Mouse (Mus musculus) G1E (cell line): ENCODE measurements around the gene Slc9a9. TPM values are rescaled to one million over a fixed set of nuclear protein-coding genes. Genes with fewer than 3 reads are reported as not detected.

Source experiments
- ATAC-seq: 2 replicates; pipeline ENCODE4 v1.8.0; 2016; ENCODE audit warnings: mild to moderate bottlenecking; ENCODE audit not compliant: insufficient number of reproducible peaks, poor library complexity, low FRiP score, severe bottlenecking; ENCODE audit errors: extremely low read depth
- DNase-seq: peaks from one replicate; pipeline ENCODE4 v3.0.0; 2012; ENCODE audit warnings: low spot score
- H3K27me3 ChIP-seq: 2 replicates; pipeline ENCODE4 v1.6.1; 2012; ENCODE audit warnings: mild to moderate bottlenecking, low read length, inconsistent platforms; ENCODE audit not compliant: insufficient read depth
- H3K36me3 ChIP-seq: replicated peaks from 2 replicates; pipeline ENCODE3; 2012; ENCODE audit warnings: mild to moderate bottlenecking, inconsistent platforms
- H3K4me1 ChIP-seq: 2 replicates; pipeline ENCODE4 v1.6.1; 2012; ENCODE audit warnings: low read depth, low read length, inconsistent platforms, mixed read lengths; ENCODE audit not compliant: insufficient read depth
- H3K4me3 ChIP-seq: 2 replicates; pipeline ENCODE4 v1.5.1; 2012; ENCODE audit warnings: low read depth, mild to moderate bottlenecking, inconsistent platforms, low read length, moderate library complexity, mixed read lengths
- H3K9me3 ChIP-seq: replicated peaks from 2 replicates; pipeline ENCODE4 v1.6.1; 2012; ENCODE audit warnings: inconsistent platforms
- CTCF ChIP-seq: IDR thresholded peaks from 2 replicates; pipeline ENCODE4 v1.5.1; 2012; ENCODE audit warnings: low read depth, low read length, inconsistent platforms, mixed read lengths
- GATA1 ChIP-seq: IDR thresholded peaks from 2 replicates; pipeline ENCODE4 v1.6.1; 2012; ENCODE audit warnings: borderline replicate concordance, low read length, inconsistent platforms, mixed read lengths
- GATA2 ChIP-seq: IDR thresholded peaks from 2 replicates; pipeline ENCODE4 v1.6.1; 2012; ENCODE audit warnings: low read depth, low read length, inconsistent platforms, borderline replicate concordance
- POLR2AphosphoS5 ChIP-seq: IDR thresholded peaks from 2 replicates; pipeline ENCODE4 v1.6.1; 2012; ENCODE audit warnings: low read depth, low read length, inconsistent platforms; ENCODE audit not compliant: insufficient replicate concordance
- TAL1 ChIP-seq: conservative IDR thresholded peaks from 2 replicates; pipeline ENCODE4 v1.6.1; 2012; ENCODE audit warnings: low read depth, low read length, inconsistent platforms, mixed read lengths
- polyA plus RNA-seq: library from polyadenylated mRNA; stranded (reverse); fragments of >175 nt; gene quantifications from 2 replicates; pipeline ENCODE4 v1.2.3, GENCODE M21; 2012
- total RNA-seq, 2 experiments: library from RNA; stranded (forward) in 1 of 2; stranded (reverse) in 1 of 2; fragments of 200-1000 nt in 1 of 2; fragments of >200 nt in 1 of 2; fragmentation: Nextera tagmentation in 1 of 2; gene quantifications; 2 replicates each; pipeline ENCODE4 v1.2.3; 2014 to 2017

Gene Slc9a9
- total and polyA plus RNA-seq, 3 experiments, result 0.11 TPM; not detected in 2

DNA sequence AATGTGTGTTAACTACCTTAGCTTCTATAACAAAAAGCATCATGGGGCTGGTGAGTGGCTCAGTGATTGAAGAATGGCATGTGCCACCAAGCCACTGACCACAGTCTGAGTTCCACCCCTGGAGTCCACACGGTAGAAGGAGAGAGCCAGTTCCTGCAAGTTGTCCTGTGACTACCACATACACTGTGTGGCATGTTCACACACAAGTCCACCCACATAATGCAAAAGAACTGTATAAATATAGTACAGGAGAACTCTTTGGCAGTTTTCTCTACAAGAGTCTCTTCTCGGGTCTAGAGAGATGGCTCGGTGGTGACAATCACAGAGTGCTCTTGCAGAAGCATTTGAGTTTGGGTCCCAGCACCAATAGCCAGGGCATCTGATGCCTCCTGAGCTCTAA is 212.8 kb downstream of the Slc9a9 start:
- H3K9me3 ChIP-seq, result peaks cover 22% of the 10 kb centered on the region
- DNase-seq, result no peak

DNA sequence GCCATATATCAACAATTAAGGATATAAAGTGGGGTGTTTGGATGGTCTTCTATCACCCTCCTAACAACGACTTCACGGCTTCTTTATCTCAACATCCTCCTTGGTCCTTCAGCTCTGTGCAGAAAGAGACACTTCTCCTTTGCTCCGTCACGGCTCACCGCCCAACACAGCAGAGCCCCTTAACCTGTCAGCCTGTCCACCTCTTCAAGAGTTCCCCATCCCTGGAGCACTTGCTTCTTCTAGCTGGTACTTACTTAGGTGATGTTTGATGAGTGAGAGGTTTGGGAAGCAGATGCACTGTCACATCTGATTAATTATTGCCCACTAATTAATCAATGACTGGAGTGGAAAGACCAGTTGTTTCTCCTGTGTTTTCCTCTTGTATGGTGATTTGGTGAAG is 213.7 kb downstream of the Slc9a9 start:
- TF ChIP-seq GATA2 (no peak), CTCF (no peak), POLR2AphosphoS5 (no peak), TAL1 (no peak), GATA1 (no peak)
- Histone ChIP-seq H3K36me3 (no peaks in the 10 kb centered on the region), H3K4me3 (no peak overlapping the region), H3K4me1 (no peaks in the 10 kb centered on the region), H3K9me3 (peaks cover 28% of the 10 kb centered on the region), H3K27me3 (no peaks in the 10 kb centered on the region)
- ATAC-seq (no peak), DNase-seq (no peak)

More for the DNA sequence above, 212.8 kb downstream of the Slc9a9 start:
- Histone ChIP-seq H3K36me3 (no peaks in the 10 kb centered on the region), H3K4me1 (no peaks in the 10 kb centered on the region), H3K4me3 (no peak overlapping the region), H3K27me3 (no peaks in the 10 kb centered on the region)
- no peak for ATAC-seq
- TF ChIP-seq GATA1 (no peak), TAL1 (no peak), GATA2 (no peak), CTCF (no peak), POLR2AphosphoS5 (no peak)

GRCm38 (mm10) chr9:94885151-94885550 is 215.4 kb downstream of the Slc9a9 start:
- Histone ChIP-seq H3K36me3 (no peaks in the 10 kb centered on the region), H3K9me3 (peaks cover 28% of the 10 kb centered on the region), H3K27me3 (no peaks in the 10 kb centered on the region), H3K4me1 (no peaks in the 10 kb centered on the region), H3K4me3 (no peak overlapping the region)
- no peak for ATAC-seq
- TF ChIP-seq TAL1, result no peak
- no peak for TF ChIP-seq POLR2AphosphoS5
- no peak for TF ChIP-seq GATA1
- no peak for TF ChIP-seq CTCF
- no peak for TF ChIP-seq GATA2
- DNase-seq, result no peak

GRCm38 (mm10) chr9:94889647-94890046 is 219.9 kb downstream of the Slc9a9 start:
- no peaks in the 10 kb centered on the region for H3K36me3 ChIP-seq
- H3K4me1 ChIP-seq, result no peaks in the 10 kb centered on the region

GRCm38 (mm10) chr9:94895882-94896281 is 226.2 kb downstream of the Slc9a9 start:
- Histone ChIP-seq H3K27me3 (no peaks in the 10 kb centered on the region), H3K4me3 (no peak overlapping the region), H3K9me3 (peaks cover 20% of the 10 kb centered on the region), H3K36me3 (no peaks in the 10 kb centered on the region), H3K4me1 (no peaks in the 10 kb centered on the region)
- TF ChIP-seq POLR2AphosphoS5, result no peak
- TF ChIP-seq GATA2, result no peak
- TF ChIP-seq GATA1, result no peak
- ATAC-seq (no peak), DNase-seq (no peak)

More at GRCm38 (mm10) chr9:94889647-94890046, 219.9 kb downstream of the Slc9a9 start:
- no peak for ATAC-seq
- H3K9me3 ChIP-seq, result peaks cover 18% of the 10 kb centered on the region
- no peaks in the 10 kb centered on the region for H3K27me3 ChIP-seq
- TF ChIP-seq CTCF, result no peak
- no peak for TF ChIP-seq POLR2AphosphoS5
- TF ChIP-seq GATA1, result no peak
- TF ChIP-seq TAL1, result no peak
- no peak for TF ChIP-seq GATA2
- DNase-seq, result no peak
- H3K4me3 ChIP-seq, result no peak overlapping the region

DNA sequence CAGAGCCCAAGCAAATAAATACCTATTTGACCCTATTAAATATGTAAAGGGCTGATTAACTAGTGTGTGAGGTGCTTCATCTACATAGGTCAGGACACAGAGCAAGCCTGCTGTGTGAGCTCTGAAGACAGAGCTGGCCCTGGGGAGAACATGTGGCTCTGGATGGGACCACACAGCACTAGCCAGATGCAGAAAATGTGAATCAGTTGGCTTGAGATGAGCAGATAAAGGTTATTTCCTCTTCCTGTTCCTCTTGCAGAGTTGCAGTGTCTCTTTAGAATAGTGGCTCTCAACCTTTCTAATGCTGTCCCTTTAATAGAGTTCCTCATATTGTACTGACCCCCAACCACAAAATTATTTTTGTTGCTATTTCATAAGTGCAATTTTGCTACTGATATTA is 234.5 kb downstream of the Slc9a9 start:
- Histone ChIP-seq H3K36me3 (no peaks in the 10 kb centered on the region), H3K4me1 (no peaks in the 10 kb centered on the region), H3K9me3 (peaks cover 13% of the 10 kb centered on the region), H3K27me3 (no peaks in the 10 kb centered on the region), H3K4me3 (no peak overlapping the region)
- TF ChIP-seq TAL1 (no peak), GATA2 (no peak), CTCF (no peak), POLR2AphosphoS5 (no peak), GATA1 (no peak)
- no peak for ATAC-seq
- no peak for DNase-seq

DNA sequence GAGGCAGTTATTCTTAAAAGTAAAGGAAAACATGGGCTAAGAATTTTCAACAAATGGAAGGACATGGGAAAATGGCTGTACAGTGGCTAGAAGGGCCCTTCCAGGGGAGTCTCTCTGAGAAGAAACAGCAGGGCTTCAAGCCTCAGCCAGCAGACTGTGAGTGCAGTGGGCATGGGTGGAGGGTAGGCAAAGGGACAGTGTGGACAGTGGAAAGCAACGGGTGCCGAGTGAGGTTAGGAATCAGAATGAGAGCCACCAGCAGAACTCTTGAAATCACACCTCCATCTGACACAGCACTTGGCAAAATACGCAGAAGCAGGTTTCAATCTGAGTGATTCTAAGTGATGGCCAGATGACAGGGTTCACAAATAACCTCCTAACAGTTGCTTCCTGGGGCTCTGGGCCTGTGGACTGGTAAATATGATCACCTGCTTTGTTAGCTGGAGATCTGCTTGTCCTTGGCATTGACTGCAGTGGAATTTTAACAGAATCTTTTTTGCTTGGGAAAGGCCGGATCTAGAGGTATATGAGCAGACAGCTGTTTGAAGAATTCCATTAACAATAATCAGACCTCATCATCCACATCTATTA is 237.4 kb downstream of the Slc9a9 start:
- Histone ChIP-seq H3K4me1 (no peaks in the 10 kb centered on the region), H3K9me3 (peaks cover 18% of the 10 kb centered on the region), H3K27me3 (no peaks in the 10 kb centered on the region), H3K4me3 (no peak overlapping the region), H3K36me3 (no peaks in the 10 kb centered on the region)
- no peak for ATAC-seq
- TF ChIP-seq GATA2 (no peak), POLR2AphosphoS5 (no peak), CTCF (no peak), TAL1 (no peak)
- no peak for DNase-seq
